Mouse (Mus musculus) stomach, postnatal 0 days (tissue): ENCODE data around the gene Cfap46. TPM values are rescaled to one million over a fixed set of nuclear protein-coding genes. Genes with fewer than 3 reads are reported as not detected.

Source experiments
- ATAC-seq: fragments of 200-750 bp; cut with Nextera tagmentation; 2 replicates; pipeline ENCODE4 v1.8.0; 2017; ENCODE audit not compliant: low FRiP score, low TSS enrichment
- DNase-seq: peaks from one replicate; pipeline ENCODE4 v3.0.0-alpha.2; 2016; ENCODE audit warnings: low spot score
- H3K27ac ChIP-seq: fragments of 300-500 bp; sonication (generic); replicated peaks from 2 replicates; pipeline ENCODE4 v1.5.1; 2014; ENCODE audit warnings: mild to moderate bottlenecking, control low read depth
- H3K27me3 ChIP-seq: fragments of 300-500 bp; sonication (generic); 2 replicates; pipeline ENCODE4 v1.6.1; 2014; ENCODE audit warnings: low read length; ENCODE audit not compliant: control insufficient read depth, insufficient read depth
- H3K36me3 ChIP-seq: fragments of 300-500 bp; sonication (generic); 2 replicates; pipeline ENCODE4 v1.6.1; 2014; ENCODE audit warnings: low read length, mixed read lengths; ENCODE audit not compliant: control insufficient read depth, insufficient read depth
- H3K4me1 ChIP-seq: fragments of 300-500 bp; sonication (generic); replicated peaks from 2 replicates; pipeline ENCODE4 v1.6.1; 2014; ENCODE audit warnings: antibody characterized with exemption; ENCODE audit not compliant: control insufficient read depth, insufficient read depth
- H3K4me2 ChIP-seq: fragments of 300-500 bp; sonication (generic); replicated peaks from 2 replicates; pipeline ENCODE4 v1.6.1; 2014; ENCODE audit warnings: low read depth, mild to moderate bottlenecking, control low read depth, moderate library complexity
- H3K4me3 ChIP-seq: fragments of 300-500 bp; sonication (generic); 2 replicates; pipeline ENCODE4 v1.5.1; 2014; ENCODE audit warnings: low read depth, low read length, control low read depth
- H3K9ac ChIP-seq: fragments of 300-500 bp; sonication (generic); 2 replicates; pipeline ENCODE4 v1.6.1; 2014; ENCODE audit warnings: mild to moderate bottlenecking, low read length, control low read depth, mixed read lengths
- H3K9me3 ChIP-seq: fragments of 300-500 bp; sonication (generic); 2 replicates; pipeline ENCODE4 v1.6.1; 2016; ENCODE audit warnings: low read length; ENCODE audit not compliant: control insufficient read depth
- CTCF ChIP-seq: IDR thresholded peaks from 2 replicates; pipeline ENCODE4 v1.5.1; 2016; ENCODE audit warnings: antibody characterized with exemption, low read depth, mild to moderate bottlenecking, moderate library complexity
- EP300 ChIP-seq: optimal IDR thresholded peaks from 2 replicates; pipeline ENCODE3; 2016; ENCODE audit warnings: antibody characterized with exemption
- WGBS: fragments of 180-500 bp; shearing (Covaris S2); extraction: QIAGEN DNeasy Blood & Tissue Kit; methylation state at CpG from one replicate; pipeline ENCODE4 v1.1.7; 2014; 5-methylcytosine and 5-hydroxymethylcytosine counted together
- polyA plus RNA-seq: library from polyadenylated mRNA; unstranded; fragments of >200 nt; fragmentation: Nextera tagmentation; extraction: Ambion mirVana; gene quantifications from 2 replicates; pipeline ENCODE4 v1.2.1, GENCODE M21; 2015

The Cfap46 gene
- polyA plus RNA-seq, 1 experiment from 2014 or later: 0.08 TPM

GRCm38 (mm10) chr7:139717781-139718180, 34.2 kb upstream of the Cfap46 start:
- H3K4me1 ChIP-seq: no peaks in the 10 kb centered on the region
- no peak for DNase-seq

GRCm38 (mm10) chr7:139711821-139712220, 28.2 kb upstream of the Cfap46 start:
- H3K9ac ChIP-seq: no peak overlapping the region
- no peak overlapping the region for H3K4me2 ChIP-seq
- ATAC-seq (no peak), DNase-seq (no peak)
- H3K36me3 ChIP-seq: no peaks in the 10 kb centered on the region
- TF ChIP-seq CTCF: no peak
- no peak for TF ChIP-seq EP300
- H3K4me1 ChIP-seq: no peaks in the 10 kb centered on the region
- H3K9me3 ChIP-seq: no peaks in the 10 kb centered on the region
- H3K27ac ChIP-seq: no peak overlapping the region
- H3K27me3 ChIP-seq: no peaks in the 10 kb centered on the region
- no peak overlapping the region for H3K4me3 ChIP-seq

More at GRCm38 (mm10) chr7:139717781-139718180, 34.2 kb upstream of the Cfap46 start:
- Histone ChIP-seq H3K4me3 (no peak overlapping the region), H3K36me3 (no peaks in the 10 kb centered on the region), H3K9me3 (no peaks in the 10 kb centered on the region), H3K27ac (no peak overlapping the region), H3K9ac (no peak overlapping the region), H3K4me2 (no peak overlapping the region), H3K27me3 (no peaks in the 10 kb centered on the region)
- 81% methylated on average over 8 of the region's 8 CpGs for WGBS
- no peak for ATAC-seq
- TF ChIP-seq EP300 (no peak), CTCF (no peak)

- 42% methylated on average over 13 of the region's 13 CpGs for WGBS
- DNase-seq: no peak
- TF ChIP-seq EP300 (no peak), CTCF (no peak)
These were observed 22.9 kb upstream of the Cfap46 start for GRCm38 (mm10) chr7:139706411-139707120.

GRCm38 (mm10) chr7:139705781-139706180, 22.2 kb upstream of the Cfap46 start:
- Histone ChIP-seq H3K4me1 (no peaks in the 10 kb centered on the region), H3K27me3 (no peaks in the 10 kb centered on the region), H3K36me3 (no peaks in the 10 kb centered on the region), H3K9ac (no peak overlapping the region), H3K27ac (no peak overlapping the region), H3K4me2 (no peak overlapping the region), H3K4me3 (no peak overlapping the region), H3K9me3 (no peaks in the 10 kb centered on the region)
- no peak for ATAC-seq
- no peak for TF ChIP-seq EP300
- TF ChIP-seq CTCF: no peak
- no peak for DNase-seq
- 91% methylated on average over 8 of the region's 8 CpGs for WGBS

More at GRCm38 (mm10) chr7:139706411-139707120, 22.9 kb upstream of the Cfap46 start:
- no peak overlapping the region for H3K9ac ChIP-seq
- H3K4me2 ChIP-seq: no peak overlapping the region
- no peak overlapping the region for H3K27ac ChIP-seq
- no peak for ATAC-seq
- no peaks in the 10 kb centered on the region for H3K4me1 ChIP-seq
- no peaks in the 10 kb centered on the region for H3K27me3 ChIP-seq
- no peaks in the 10 kb centered on the region for H3K9me3 ChIP-seq
- H3K36me3 ChIP-seq: no peaks in the 10 kb centered on the region
- H3K4me3 ChIP-seq: no peak overlapping the region

- TF ChIP-seq CTCF: no peak
- TF ChIP-seq EP300: no peak
- ATAC-seq (no peak), DNase-seq (no peak)
- Histone ChIP-seq H3K9me3 (no peaks in the 10 kb centered on the region), H3K27ac (no peak overlapping the region), H3K27me3 (no peaks in the 10 kb centered on the region), H3K4me1 (no peaks in the 10 kb centered on the region), H3K4me3 (no peak overlapping the region), H3K4me2 (no peak overlapping the region), H3K9ac (no peak overlapping the region), H3K36me3 (no peaks in the 10 kb centered on the region)
- 58% methylated on average over 4 of the region's 4 CpGs for WGBS
These were observed 21.5 kb upstream of the Cfap46 start for GRCm38 (mm10) chr7:139705081-139705480.

GRCm38 (mm10) chr7:139703826-139704199, 20.2 kb upstream of the Cfap46 start:
- H3K27me3 ChIP-seq: no peaks in the 10 kb centered on the region
- H3K9ac ChIP-seq: no peak overlapping the region
- TF ChIP-seq CTCF: no peak
- TF ChIP-seq EP300: no peak
- 3% methylated on average over 2 of the region's 2 CpGs for WGBS
- H3K9me3 ChIP-seq: no peaks in the 10 kb centered on the region
- H3K4me3 ChIP-seq: no peak overlapping the region
- ATAC-seq (0 out of 2 replicates have a peak, but pooled peaks have one; percentile 6), DNase-seq (no peak)
- no peak overlapping the region for H3K27ac ChIP-seq
- H3K4me1 ChIP-seq: no peaks in the 10 kb centered on the region
- H3K36me3 ChIP-seq: no peaks in the 10 kb centered on the region
- H3K4me2 ChIP-seq: no peak overlapping the region
